Mouse (Mus musculus): Measurements from ENCODE around the gene Ankrd9.

- TF ChIP-seq POLR2A (IDR thresholded peaks at IDR 0.05; ENCODE audit: extremely low read depth, insufficient read depth, low read length): no peak
- no peak for TF ChIP-seq CTCF (IDR thresholded peaks at IDR 0.05; ENCODE audit: extremely low read depth, insufficient read depth, low read length)
Measured at GRCm38 (mm10) chr12:110992771-110993170, 13.9 kb upstream of the Ankrd9 start.

Measured in cortical plate, adult 2 months (tissue).